Mouse (Mus musculus) kidney, adult 9 months (tissue): ENCODE results near the gene Gm5800.
"Not testable (repeated sequence)": the region's sequence is repeated elsewhere in the genome, so short reads cannot be mapped to it uniquely, and the experiment has no call there.

Source experiments
- DNase-seq: peaks from one replicate; pipeline ENCODE4 v3.0.0; 2022

Gene Gm5800

GRCm38 (mm10) chr14:51717083-51717482 is at the start of gene Gm5800:
Gene Gm5800 (minus strand): TSS chr14:51717183.
- no peak for DNase-seq

GRCm38 (mm10) chr14:51755944-51756343 is 39.0 kb upstream of the Gm5800 start:
- no peak for DNase-seq

- DNase-seq, result no peak
These were observed 23.6 kb upstream of the Gm5800 start for GRCm38 (mm10) chr14:51740347-51741170.

GRCm38 (mm10) chr14:51739150-51739993 is 22.4 kb upstream of the Gm5800 start:
- DNase-seq, result no peak

GRCm38 (mm10) chr14:51738411-51739149 is 21.6 kb upstream of the Gm5800 start:
- DNase-seq, result no peak

- no peak for DNase-seq
These were observed 21.0 kb upstream of the Gm5800 start for GRCm38 (mm10) chr14:51737967-51738366.

- DNase-seq, result not testable (repeated sequence)
These were observed 21.6 kb downstream of the Gm5800 start, which contains the start of gene Gm17079 for GRCm38 (mm10) chr14:51695368-51695767. Gene Gm17079 (minus strand): TSS chr14:51695468.

- no peak for DNase-seq
These were observed 39.7 kb downstream of the Gm5800 start for GRCm38 (mm10) chr14:51677269-51677668.
